Mouse (Mus musculus) spleen, adult 2 months (tissue): ENCODE results near the gene Mmp14.

ENCODE experiments used
- CTCF ChIP-seq: fragments of 200-500 bp; IDR thresholded peaks from 2 replicates; pipeline ENCODE4 v1.5.1; 2011; ENCODE audit warnings: mild to moderate bottlenecking, inconsistent platforms; ENCODE audit not compliant: insufficient read depth, insufficient read length, insufficient replicate concordance; ENCODE audit errors: extremely low read depth
- POLR2A ChIP-seq: fragments of 200-500 bp; IDR thresholded peaks from 2 replicates; pipeline ENCODE4 v1.6.1; 2011; ENCODE audit warnings: low read depth, low read length, inconsistent platforms

GRCm38 (mm10) chr14:54432837-54433830 is 1.7 kb downstream of the Mmp14 start:
- TF ChIP-seq CTCF (no peak), POLR2A (no peak)
